Mouse (Mus musculus) gastrocnemius, postnatal 36 days (tissue): ENCODE data around the gene Ccdc33. TPM values are rescaled to one million over a fixed set of nuclear protein-coding genes. Genes with fewer than 3 reads are reported as not detected.
A peak's percentile ranks its signal among the peaks of the same experiment; 100 is the strongest.

Experiments used
- DNase-seq, 2 experiments: peaks; one replicate each; pipeline ENCODE4 v3.0.0; 2022
- intact Hi-C: fragments of 180-260 bp; cut with DNase I; formaldehyde crosslinking; loops from one replicate; pipeline ENCODE4 v1.15.1; 2025
- long read RNA-seq, 2 experiments: library from polyadenylated mRNA; stranded (forward); transcript quantifications; one replicate each; pipeline ENCODE4 v2.0.0; 2021
- total RNA-seq, 2 experiments: library from RNA; stranded (reverse); gene quantifications; 2 replicates each; pipeline ENCODE4 v1.2.3; 2021

The Ccdc33 gene
- total RNA-seq = not detected
- long read RNA-seq, experiment 1 = 0 reads
- long read RNA-seq, experiment 2, partial matches to known transcripts = 1 of 1 reads
- long read RNA-seq, experiment 2, other reads (novel, unspliced or antisense) = 0 of 1 reads

GRCm38 (mm10) chr9:58118671-58119070, at the start of gene Ccdc33:
Ccdc33 (minus strand) TSS chr9:58118823.
- no peak for DNase-seq
- intact Hi-C loops = no loop called here

GRCm38 (mm10) chr9:58165779-58166178, 47.2 kb upstream of the Ccdc33 start:
- intact Hi-C loops = no loop called here
- DNase-seq = no peak

- intact Hi-C loops = no loop called here
- DNase-seq = no peak
These were observed 44.5 kb upstream of the Ccdc33 start for GRCm38 (mm10) chr9:58163146-58163545.

- intact Hi-C loops = no loop called here
- DNase-seq = no peak
These were observed 43.5 kb upstream of the Ccdc33 start for GRCm38 (mm10) chr9:58162173-58162572.

GRCm38 (mm10) chr9:58160315-58160714, 41.7 kb upstream of the Ccdc33 start:
- DNase-seq = no peak
- intact Hi-C loops = no loop called here

- peak in 1 of 2 experiments; percentile 23 for DNase-seq
- intact Hi-C loops = no loop called here
These were observed 41.2 kb upstream of the Ccdc33 start for GRCm38 (mm10) chr9:58159855-58160254.

GRCm38 (mm10) chr9:58158541-58159311, 40.1 kb upstream of the Ccdc33 start:
- intact Hi-C loops = no loop called here
- peak; percentile 47 to 61 for DNase-seq

GRCm38 (mm10) chr9:58157838-58158237, 39.2 kb upstream of the Ccdc33 start:
- DNase-seq = peak in 1 of 2 experiments; percentile 33
- intact Hi-C loops = no loop called here

GRCm38 (mm10) chr9:58156819-58157560, 38.4 kb upstream of the Ccdc33 start:
- no peak for DNase-seq
- intact Hi-C loops = no loop called here

GRCm38 (mm10) chr9:58155366-58155765, 36.7 kb upstream of the Ccdc33 start:
- DNase-seq = peak; percentile 39 to 46
- intact Hi-C loops = no loop called here

GRCm38 (mm10) chr9:58153095-58153494, 34.5 kb upstream of the Ccdc33 start:
- intact Hi-C loops = no loop called here
- no peak for DNase-seq

- no peak for DNase-seq
- intact Hi-C loops = no loop called here
These were observed 32.2 kb upstream of the Ccdc33 start for GRCm38 (mm10) chr9:58150733-58151361.

GRCm38 (mm10) chr9:58148806-58149205, 30.2 kb upstream of the Ccdc33 start:
- intact Hi-C loops = no loop called here
- no peak for DNase-seq

GRCm38 (mm10) chr9:58145417-58145816, 26.8 kb upstream of the Ccdc33 start:
- intact Hi-C loops = no loop called here

GRCm38 (mm10) chr9:58144664-58145063, 26.0 kb upstream of the Ccdc33 start:
- DNase-seq = no peak
- intact Hi-C loops = no loop called here

More at GRCm38 (mm10) chr9:58145417-58145816, 26.8 kb upstream of the Ccdc33 start:
- no peak for DNase-seq

- intact Hi-C loops = no loop called here
These were observed 24.8 kb upstream of the Ccdc33 start for GRCm38 (mm10) chr9:58143419-58143818.

GRCm38 (mm10) chr9:58139947-58140346, 21.3 kb upstream of the Ccdc33 start:
- no peak for DNase-seq
- intact Hi-C loops = no loop called here

More at GRCm38 (mm10) chr9:58143419-58143818, 24.8 kb upstream of the Ccdc33 start:
- DNase-seq = no peak

GRCm38 (mm10) chr9:58135921-58136321, 17.3 kb upstream of the Ccdc33 start:
- intact Hi-C loops = no loop called here
- no peak for DNase-seq

GRCm38 (mm10) chr9:58134906-58135305, 16.3 kb upstream of the Ccdc33 start:
- no peak for DNase-seq
- intact Hi-C loops = no loop called here

GRCm38 (mm10) chr9:58133893-58134884, 15.6 kb upstream of the Ccdc33 start:
- intact Hi-C loops = no loop called here
- DNase-seq = no peak
